Mouse (Mus musculus) liver, embryonic 16.5 days (tissue): ENCODE data around the gene Atp13a3. TPM values are rescaled to one million over a fixed set of nuclear protein-coding genes. Genes with fewer than 3 reads are reported as not detected.

ENCODE experiments used
- ATAC-seq: fragments of 200-750 bp; cut with Nextera tagmentation; 2 replicates; pipeline ENCODE4 v1.8.0; 2017; ENCODE audit warnings: low read depth, mild to moderate bottlenecking, moderate number of reproducible peaks, moderate library complexity
- H3K27ac ChIP-seq: fragments of 300-500 bp; sonication (generic); 2 replicates; pipeline ENCODE4 v1.5.1; 2014; ENCODE audit warnings: mild to moderate bottlenecking, low read length
- H3K27me3 ChIP-seq: fragments of 300-500 bp; sonication (generic); 2 replicates; pipeline ENCODE4 v1.6.1; 2014; ENCODE audit warnings: low read depth, low read length, mixed read lengths; ENCODE audit not compliant: control insufficient read depth, insufficient read depth
- H3K36me3 ChIP-seq: fragments of 300-500 bp; sonication (generic); 2 replicates; pipeline ENCODE4 v1.6.1; 2014; ENCODE audit warnings: mild to moderate bottlenecking; ENCODE audit not compliant: control insufficient read depth, insufficient read depth
- H3K4me1 ChIP-seq: fragments of 300-500 bp; sonication (generic); 2 replicates; pipeline ENCODE4 v1.6.1; 2014; ENCODE audit warnings: low read depth, low read length, mixed read lengths; ENCODE audit not compliant: control insufficient read depth
- H3K4me2 ChIP-seq: fragments of 300-500 bp; sonication (generic); 2 replicates; pipeline ENCODE4 v1.6.1; 2014; ENCODE audit warnings: low read depth, low read length, mixed read lengths
- H3K4me3 ChIP-seq: fragments of 300-500 bp; sonication (generic); 2 replicates; pipeline ENCODE4 v1.5.1; 2014; ENCODE audit warnings: low read depth, mild to moderate bottlenecking, low read length
- H3K9ac ChIP-seq: fragments of 300-500 bp; sonication (generic); 2 replicates; pipeline ENCODE4 v1.6.1; 2014; ENCODE audit warnings: low read depth, low read length
- H3K9me3 ChIP-seq: fragments of 300-500 bp; sonication (generic); replicated peaks from 2 replicates; pipeline ENCODE4 v1.6.1; 2016; ENCODE audit warnings: low read length; ENCODE audit not compliant: control insufficient read depth
- WGBS: fragments of 180-500 bp; shearing (Covaris S2); extraction: QIAGEN DNeasy Blood & Tissue Kit; methylation state at CpG from one replicate; pipeline ENCODE4 v1.1.7; 2014; ENCODE audit not compliant: insufficient replicate concordance; 5-methylcytosine and 5-hydroxymethylcytosine counted together
- polyA plus RNA-seq: library from polyadenylated mRNA; unstranded; fragments of >200 nt; fragmentation: Nextera tagmentation; extraction: Ambion mirVana; gene quantifications from 2 replicates; pipeline ENCODE4 v1.2.1, GENCODE M21; 2015

The Atp13a3 gene
- polyA plus RNA-seq, 1 experiment from 2014 or later: 5.1 TPM

- no peaks in the 10 kb centered on the region for H3K9me3 ChIP-seq
- H3K4me3 ChIP-seq: no peak overlapping the region
- ATAC-seq: no peak
- no peak overlapping the region for H3K4me2 ChIP-seq
- peaks cover 26% of the 10 kb centered on the region for H3K4me1 ChIP-seq
- H3K27ac ChIP-seq: no peak overlapping the region
- no peaks in the 10 kb centered on the region for H3K36me3 ChIP-seq
- 69% methylated on average over 4 of the region's 4 CpGs for WGBS
- no peak overlapping the region for H3K9ac ChIP-seq
- peaks cover 33% of the 10 kb centered on the region for H3K27me3 ChIP-seq
Measured at GRCm38 (mm10) chr16:30306102-30306501, 99.7 kb downstream of the Atp13a3 start.

DNA sequence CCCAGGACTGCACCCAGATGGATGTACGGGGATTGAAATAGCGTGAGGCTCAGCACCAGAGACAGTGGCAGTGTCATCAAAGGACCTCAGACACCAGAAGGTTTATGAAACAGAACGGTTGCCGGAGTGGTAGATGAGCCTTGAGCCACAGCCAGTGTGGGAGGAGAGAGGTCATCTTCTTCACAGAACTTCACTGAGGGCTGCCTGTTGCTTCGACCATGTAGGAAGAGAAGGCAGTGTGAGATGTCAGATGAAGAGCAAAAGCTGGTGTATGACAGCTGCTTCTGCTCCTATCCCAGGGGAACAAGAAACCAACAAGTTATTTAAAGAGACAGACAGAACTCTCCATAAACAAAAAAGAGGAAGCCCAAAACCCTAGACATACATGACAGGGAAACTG is 101.5 kb downstream of the Atp13a3 start:
- Histone ChIP-seq H3K27ac (no peak overlapping the region), H3K4me2 (no peak overlapping the region), H3K36me3 (no peaks in the 10 kb centered on the region), H3K9me3 (no peaks in the 10 kb centered on the region), H3K27me3 (peaks cover 22% of the 10 kb centered on the region), H3K9ac (no peak overlapping the region), H3K4me3 (no peak overlapping the region), H3K4me1 (peaks cover 10% of the 10 kb centered on the region)
- WGBS: 50% methylated on average over 5 of the region's 5 CpGs
- ATAC-seq: no peak

DNA sequence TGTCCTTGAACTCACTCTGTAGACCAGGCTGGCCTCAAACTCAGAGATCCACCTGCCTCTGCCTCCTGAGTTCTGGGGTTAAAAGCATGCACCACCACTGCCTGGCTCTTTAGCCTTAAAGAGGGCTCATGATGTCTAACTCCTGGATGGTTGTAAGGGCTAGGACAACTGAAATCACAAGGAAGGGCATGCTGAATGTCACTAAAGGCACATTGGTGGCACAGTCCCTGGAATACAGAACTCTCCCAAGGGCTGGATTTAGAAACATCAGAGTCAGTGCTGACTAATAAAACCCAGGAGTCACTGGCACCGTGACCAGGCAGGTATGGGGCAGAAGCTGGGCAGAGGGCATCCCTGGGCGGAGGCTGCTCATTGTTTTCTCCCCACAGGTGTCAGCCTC is 102.4 kb downstream of the Atp13a3 start:
- Histone ChIP-seq H3K4me3 (no peak overlapping the region), H3K9me3 (no peaks in the 10 kb centered on the region), H3K27ac (no peak overlapping the region), H3K9ac (no peak overlapping the region), H3K4me2 (no peak overlapping the region), H3K36me3 (no peaks in the 10 kb centered on the region), H3K27me3 (peaks cover 13% of the 10 kb centered on the region), H3K4me1 (peaks cover 5% of the 10 kb centered on the region)
- no peak for ATAC-seq
- 67% methylated on average over 2 of the region's 2 CpGs for WGBS

DNA sequence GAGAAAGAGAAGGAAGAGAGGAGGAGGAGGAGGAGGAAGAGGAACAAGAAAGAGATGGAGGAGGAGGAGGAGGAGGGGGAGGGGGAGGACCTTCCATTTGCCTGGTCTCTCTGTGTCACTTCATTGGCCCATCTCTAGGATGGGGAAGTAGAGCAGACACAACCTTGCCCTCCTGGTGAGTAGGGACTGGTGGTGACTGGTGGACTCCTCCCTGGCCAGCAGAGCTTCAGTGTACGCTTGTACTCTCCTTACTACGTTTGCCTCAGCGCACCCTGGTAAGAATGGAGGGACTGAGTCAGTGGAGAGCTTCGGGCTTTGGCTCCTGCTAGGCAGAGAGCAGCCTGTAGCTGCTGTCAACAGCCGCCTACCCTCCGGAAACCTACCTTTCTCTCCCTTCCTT is 103.1 kb downstream of the Atp13a3 start:
- ATAC-seq: no peak
- Histone ChIP-seq H3K27ac (no peak overlapping the region), H3K9me3 (no peaks in the 10 kb centered on the region), H3K36me3 (no peaks in the 10 kb centered on the region), H3K4me1 (no peaks in the 10 kb centered on the region), H3K4me3 (no peak overlapping the region), H3K4me2 (no peak overlapping the region), H3K9ac (no peak overlapping the region), H3K27me3 (peaks cover 6% of the 10 kb centered on the region)
- WGBS: 61% methylated on average over 6 of the region's 6 CpGs

DNA sequence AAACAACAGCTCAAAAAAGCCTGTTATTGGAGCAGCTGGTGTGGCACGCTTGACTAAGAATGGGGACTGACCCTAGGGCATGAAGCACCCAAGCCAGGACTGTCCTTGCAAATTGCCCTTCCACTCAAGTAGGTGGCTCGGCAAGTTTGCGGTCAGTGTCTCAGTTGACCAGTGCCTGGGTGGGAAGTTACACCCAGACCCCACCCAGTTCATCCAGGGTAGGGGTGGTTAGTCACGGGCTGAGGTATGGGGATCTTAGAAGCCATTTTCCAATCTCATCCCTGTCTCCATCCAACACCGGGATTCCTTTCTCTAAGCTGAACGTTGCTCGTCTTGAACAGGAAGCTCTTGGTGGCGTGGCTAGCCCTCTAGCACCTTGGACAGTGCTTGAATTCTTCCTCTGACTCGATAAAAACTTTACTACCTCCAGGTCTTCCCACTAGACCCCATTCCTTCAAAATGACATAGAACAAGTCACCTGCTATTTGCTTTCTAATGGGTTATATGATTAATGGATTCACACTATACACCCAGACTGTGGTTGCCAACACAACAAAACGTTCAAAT is 106.0 kb downstream of the Atp13a3 start:
- H3K9ac ChIP-seq: no peak overlapping the region
- no peak overlapping the region for H3K27ac ChIP-seq
- H3K36me3 ChIP-seq: no peaks in the 10 kb centered on the region
- H3K4me3 ChIP-seq: no peak overlapping the region
- no peaks in the 10 kb centered on the region for H3K4me1 ChIP-seq
- no peak overlapping the region for H3K4me2 ChIP-seq
- 48% methylated on average over 10 of the region's 10 CpGs for WGBS
- ATAC-seq: no peak
- no peaks in the 10 kb centered on the region for H3K9me3 ChIP-seq
- no peaks in the 10 kb centered on the region; the same call in 1 of the 2 replicates for H3K27me3 ChIP-seq

DNA sequence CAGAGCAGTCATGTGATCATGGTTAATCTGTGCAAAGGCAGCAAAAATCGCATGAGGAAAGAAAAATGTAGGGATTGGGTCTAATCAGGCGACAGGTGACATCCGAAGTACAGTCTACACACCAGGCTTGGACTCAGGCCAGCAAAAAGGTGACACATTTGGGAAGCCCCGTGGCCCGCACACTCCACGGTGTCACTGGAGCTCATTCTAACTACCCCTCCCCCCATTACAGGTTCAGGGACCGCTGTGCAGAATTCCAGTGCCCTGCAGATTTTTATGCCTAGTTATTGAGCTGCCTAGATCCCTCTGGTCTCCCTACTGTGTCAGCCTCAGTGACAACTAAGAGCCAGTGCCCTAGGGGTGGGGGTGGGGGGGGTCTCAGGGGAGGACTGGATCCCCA is 108.3 kb downstream of the Atp13a3 start:
- H3K36me3 ChIP-seq: no peaks in the 10 kb centered on the region
- H3K9ac ChIP-seq: no peak overlapping the region
- ATAC-seq: no peak
- H3K27ac ChIP-seq: no peak overlapping the region
- H3K4me1 ChIP-seq: no peaks in the 10 kb centered on the region
- H3K4me2 ChIP-seq: no peak overlapping the region
- no peak overlapping the region for H3K4me3 ChIP-seq
- H3K27me3 ChIP-seq: no peaks in the 10 kb centered on the region
- no peaks in the 10 kb centered on the region for H3K9me3 ChIP-seq
- 70% methylated on average over 7 of the region's 7 CpGs for WGBS

DNA sequence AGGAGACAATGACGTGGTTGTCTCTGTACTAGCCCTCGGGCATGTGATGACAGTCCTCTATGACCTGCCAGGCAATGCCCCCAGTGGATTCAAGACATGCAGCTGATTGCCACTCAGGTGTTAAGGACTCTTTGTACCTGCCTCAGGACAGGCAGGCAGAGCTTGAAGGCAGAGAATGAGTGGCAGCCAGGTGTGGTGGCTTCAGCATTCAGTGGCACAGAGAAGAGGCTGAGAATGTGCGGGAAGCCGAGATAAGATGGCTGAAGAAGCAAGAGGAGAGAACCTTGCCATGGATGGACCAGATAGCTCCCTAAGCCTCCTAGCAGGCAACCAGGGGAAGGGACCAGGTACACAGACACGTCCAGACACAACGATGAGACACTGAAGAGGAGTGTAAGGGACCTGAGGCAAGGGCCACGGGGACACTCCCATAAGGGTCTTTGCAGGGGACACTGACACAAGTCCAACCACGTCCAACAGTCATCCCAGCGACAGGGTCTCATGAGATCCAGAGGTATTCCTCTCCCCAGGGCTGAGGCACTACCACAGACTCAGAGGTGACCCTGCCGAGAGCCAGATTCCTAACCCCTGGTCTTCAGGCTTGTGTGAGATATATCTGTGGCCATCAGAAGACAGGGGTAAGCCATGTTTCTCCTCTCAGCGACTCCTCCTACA is 109.0 kb downstream of the Atp13a3 start:
- Histone ChIP-seq H3K4me1 (no peaks in the 10 kb centered on the region), H3K4me3 (no peak overlapping the region), H3K9me3 (no peaks in the 10 kb centered on the region), H3K9ac (no peak overlapping the region), H3K36me3 (no peaks in the 10 kb centered on the region), H3K27ac (no peak overlapping the region), H3K27me3 (no peaks in the 10 kb centered on the region), H3K4me2 (no peak overlapping the region)
- ATAC-seq: no peak
- WGBS: 70% methylated on average over 11 of the region's 11 CpGs

- Histone ChIP-seq H3K4me3 (no peak overlapping the region), H3K9ac (no peak overlapping the region), H3K36me3 (no peaks in the 10 kb centered on the region), H3K9me3 (no peaks in the 10 kb centered on the region), H3K27ac (no peak overlapping the region), H3K27me3 (no peaks in the 10 kb centered on the region), H3K4me1 (no peaks in the 10 kb centered on the region), H3K4me2 (no peak overlapping the region)
- no peak for ATAC-seq
- WGBS: 62% methylated on average over 7 of the region's 7 CpGs
Measured at GRCm38 (mm10) chr16:30295106-30295505, 110.7 kb downstream of the Atp13a3 start.

DNA sequence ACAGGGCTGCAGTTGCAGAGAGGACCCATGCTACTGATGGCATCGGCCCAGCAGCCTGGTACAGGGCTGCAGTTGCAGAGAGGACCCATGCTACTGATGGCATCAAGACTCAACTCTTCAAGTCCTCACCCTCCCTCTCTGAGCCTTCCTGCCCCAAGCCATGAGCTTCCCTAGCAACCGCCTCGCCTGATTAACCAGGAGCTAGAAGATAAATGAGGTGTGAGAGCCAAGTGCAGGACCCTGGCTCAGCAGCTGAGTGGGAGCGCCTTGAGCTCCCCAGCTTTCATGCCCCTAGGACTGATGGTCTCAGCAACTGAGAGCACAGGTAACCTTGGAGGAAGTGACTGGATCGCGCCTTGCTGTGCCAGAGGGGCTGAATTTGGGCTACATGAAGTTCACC is 115.3 kb downstream of the Atp13a3 start:
- Histone ChIP-seq H3K4me2 (no peak overlapping the region), H3K9ac (no peak overlapping the region), H3K4me3 (no peak overlapping the region), H3K36me3 (no peaks in the 10 kb centered on the region), H3K9me3 (no peaks in the 10 kb centered on the region), H3K27ac (no peak overlapping the region), H3K27me3 (no peaks in the 10 kb centered on the region), H3K4me1 (no peaks in the 10 kb centered on the region)
- ATAC-seq: no peak
- WGBS: 67% methylated on average over 6 of the region's 6 CpGs
